Mouse (Mus musculus) lung, adult 18-20 months (tissue): ENCODE results near the gene Syde2.
"Not testable (repeated sequence)": the region's sequence is repeated elsewhere in the genome, so short reads cannot be mapped to it uniquely, and the experiment has no call there.

Experiments
- DNase-seq, 2 experiments: peaks; one replicate each; pipeline ENCODE4 v3.0.0; 2022; ENCODE audit warnings: mixed read lengths in 2 of 2

Syde2 gene

GRCm38 (mm10) chr3:145969031-145969501 lies 18.6 kb upstream of the Syde2 start:
- DNase-seq = no peak

- DNase-seq = no peak
These were observed 16.2 kb upstream of the Syde2 start for GRCm38 (mm10) chr3:145971501-145971900.

GRCm38 (mm10) chr3:145974986-145975385 lies 12.7 kb upstream of the Syde2 start:
- DNase-seq = no peak

GRCm38 (mm10) chr3:145985333-145985925 lies 2.2 kb upstream of the Syde2 start:
- DNase-seq = peak in 1 of 2 experiments; percentile 50

GRCm38 (mm10) chr3:145986317-145987001 lies 1.2 kb upstream of the Syde2 start:
- DNase-seq = no peak

GRCm38 (mm10) chr3:145987970-145988683 lies 457 bp downstream of the Syde2 start:
- peak; percentile 90 to 92 for DNase-seq

- no peak for DNase-seq
These were observed 1.3 kb downstream of the Syde2 start for GRCm38 (mm10) chr3:145988684-145989575.

- DNase-seq = no peak
These were observed 2.0 kb downstream of the Syde2 start for GRCm38 (mm10) chr3:145989576-145990081.

- no peak for DNase-seq
These were observed 3.5 kb downstream of the Syde2 start for GRCm38 (mm10) chr3:145991130-145991529.

GRCm38 (mm10) chr3:145991976-145992730 lies 4.5 kb downstream of the Syde2 start:
- DNase-seq = no peak

GRCm38 (mm10) chr3:145992796-145993195 lies 5.1 kb downstream of the Syde2 start:
- DNase-seq = peak; percentile 43 to 66

GRCm38 (mm10) chr3:145993481-145994201 lies 6.0 kb downstream of the Syde2 start:
- DNase-seq = no peak

GRCm38 (mm10) chr3:145995489-145995888 lies 7.8 kb downstream of the Syde2 start:
- DNase-seq = peak in 1 of 2 experiments; percentile 37

- not testable (repeated sequence) for DNase-seq
These were observed 8.9 kb downstream of the Syde2 start for GRCm38 (mm10) chr3:145996539-145996938.

GRCm38 (mm10) chr3:146004347-146005051 lies 16.8 kb downstream of the Syde2 start:
- no peak for DNase-seq

GRCm38 (mm10) chr3:146007872-146008271 lies 20.2 kb downstream of the Syde2 start:
- no peak for DNase-seq

- peak in 1 of 2 experiments; percentile 32 for DNase-seq
These were observed 22.4 kb downstream of the Syde2 start for GRCm38 (mm10) chr3:146009859-146010645.

- no peak for DNase-seq
These were observed 23.1 kb downstream of the Syde2 start for GRCm38 (mm10) chr3:146010751-146011150.

GRCm38 (mm10) chr3:146011544-146012218 lies 24.0 kb downstream of the Syde2 start:
- no peak for DNase-seq
